Comparison of ENCODE assay signal across 15 mouse cellular contexts in genomic region chr3:63411006-63411405, GRCm38 (mm10).
"Had no signal": no experiment of that assay in that cellular context is flagged by ENCODE, and none has a peak within 500 bp of the region (broad histone marks: within the 10 kb centered on the region; RNA-seq: fewer than 3 reads in every experiment).

No protein-coding gene starts in this region.

- H3K27ac ChIP-seq: kidney, postnatal 0 days; liver, embryonic 15.5 days; neural tube, embryonic 12.5 days; stomach, embryonic 15.5 days had no signal

- H3K4me3 ChIP-seq: limb, embryonic 10.5 days; liver, embryonic 15.5 days; neural tube, embryonic 12.5 days; stomach, embryonic 15.5 days had no signal

- DNase-seq: kidney, adult 11 months; kidney, adult 9 months; kidney, postnatal 36 days; layer of hippocampus, adult 9-11 months; lung, adult 2 months; lung, postnatal 36 days; midbrain, embryonic 14.5 days; thymus, adult 2 months; thymus, postnatal 25 days had no signal

- H3K36me3 ChIP-seq: limb, embryonic 10.5 days; liver, embryonic 15.5 days; neural tube, embryonic 12.5 days; stomach, embryonic 15.5 days had no signal

- H3K4me2 ChIP-seq: liver, embryonic 11.5 days; liver, embryonic 15.5 days; neural tube, embryonic 12.5 days; stomach, embryonic 15.5 days had no signal

- H3K9ac ChIP-seq: liver, embryonic 15.5 days; neural tube, embryonic 12.5 days; stomach, embryonic 15.5 days had no signal

- H3K4me1 ChIP-seq: liver, embryonic 15.5 days; neural tube, embryonic 12.5 days had no signal

- H3K27me3 ChIP-seq: liver, embryonic 15.5 days; neural tube, embryonic 12.5 days; stomach, embryonic 15.5 days had no signal
